In genomic region chr2:75224443-75224842, GRCm38 (mm10) we compare ENCODE assay signal across 8 mouse cellular contexts.
DNase-seq lines count a peak whose midpoint lies in the region; ATAC-seq lines count a peak whose summit lies in the region.

No protein-coding gene starts in this region.

- no peak overlapping the region for H3K4me2 ChIP-seq in forebrain, embryonic 16.5 days (ENCODE audit: low read length)
- H3K4me2 ChIP-seq in embryonic facial prominence, embryonic 14.5 days (ENCODE audit: low read depth, low read length): peak overlapping the region; percentile 16; the same call in 1 of the 2 replicates
- no peak overlapping the region for H3K4me2 ChIP-seq in limb, embryonic 15.5 days

- H3K27ac ChIP-seq in forebrain, embryonic 16.5 days (ENCODE audit: low read length): no peak overlapping the region
- H3K27ac ChIP-seq in forebrain, embryonic 10.5 days: no peak overlapping the region
- H3K27ac ChIP-seq in embryonic facial prominence, embryonic 14.5 days (replicated peaks; ENCODE audit: low read depth, low read length): peak overlapping the region; percentile 45; the same call in 1 of the 2 replicates
- 0 out of 2 replicates have a peak overlapping the region, but pooled peaks have one; percentile 22 for H3K27ac ChIP-seq in limb, embryonic 15.5 days

- DNase-seq in forebrain, embryonic 10.5 days (ENCODE audit: extremely low spot score, low spot score): no peak
- DNase-seq in Muller cell, postnatal 12 days (ENCODE audit: inconsistent ontology term): peak; percentile 63
- peak; percentile 91 for DNase-seq in embryonic facial prominence, embryonic 14.5 days (ENCODE audit: low spot score)
- peak; percentile 76 for DNase-seq in heart, postnatal 25 days (ENCODE audit: low spot score)
- DNase-seq in thymus, postnatal 4 days: no peak
- no peak for DNase-seq in spleen, postnatal 10 days (ENCODE audit: low spot score in 2 of 2)

- H3K4me3 ChIP-seq in forebrain, embryonic 16.5 days (replicated peaks; ENCODE audit: low read length): no peak overlapping the region
- no peak overlapping the region for H3K4me3 ChIP-seq in forebrain, embryonic 10.5 days
- H3K4me3 ChIP-seq in embryonic facial prominence, embryonic 14.5 days (ENCODE audit: low read depth, low read length): no peak overlapping the region
- H3K4me3 ChIP-seq in limb, embryonic 15.5 days: no peak overlapping the region

- no peak overlapping the region for H3K9ac ChIP-seq in forebrain, embryonic 16.5 days (replicated peaks; ENCODE audit: low read depth, low read length)
- no peak overlapping the region for H3K9ac ChIP-seq in embryonic facial prominence, embryonic 14.5 days (ENCODE audit: low read depth, low read length)
- no peak overlapping the region for H3K9ac ChIP-seq in limb, embryonic 15.5 days

- WGBS in forebrain, embryonic 16.5 days: 38% methylated on average over 5 of the region's 5 CpGs
- 63% methylated on average over 5 of the region's 5 CpGs for WGBS in forebrain, embryonic 10.5 days
- WGBS in embryonic facial prominence, embryonic 14.5 days: 23% methylated on average over 5 of the region's 5 CpGs
- WGBS in limb, embryonic 15.5 days: 36% methylated on average over 5 of the region's 5 CpGs

- no peaks in the 10 kb centered on the region for H3K9me3 ChIP-seq in forebrain, embryonic 16.5 days (ENCODE audit: control insufficient read depth, low read length)
- H3K9me3 ChIP-seq in forebrain, embryonic 10.5 days: no peaks in the 10 kb centered on the region
- H3K9me3 ChIP-seq in embryonic facial prominence, embryonic 14.5 days (ENCODE audit: control insufficient read depth, low read length): no peaks in the 10 kb centered on the region
- no peaks in the 10 kb centered on the region for H3K9me3 ChIP-seq in limb, embryonic 15.5 days

- H3K27me3 ChIP-seq in forebrain, embryonic 16.5 days (replicated peaks; ENCODE audit: control insufficient read depth, insufficient read depth, low read length): no peaks in the 10 kb centered on the region
- no peaks in the 10 kb centered on the region for H3K27me3 ChIP-seq in forebrain, embryonic 10.5 days (ENCODE audit: poor library complexity, severe bottlenecking)
- no peaks in the 10 kb centered on the region for H3K27me3 ChIP-seq in embryonic facial prominence, embryonic 14.5 days (replicated peaks; ENCODE audit: control insufficient read depth, insufficient read depth, low read length)
- H3K27me3 ChIP-seq in limb, embryonic 15.5 days: no peaks in the 10 kb centered on the region

- intact Hi-C loops in heart, postnatal 25 days (cut with DNase I): loop anchor here (5.0 kb wide), 1 partner anchor 67 kb away; no protein-coding TSS in a partner anchor

- H3K4me1 ChIP-seq in forebrain, embryonic 16.5 days (replicated peaks; ENCODE audit: control insufficient read depth, insufficient read depth, low read length): peaks cover 21% of the 10 kb centered on the region
- H3K4me1 ChIP-seq in forebrain, embryonic 10.5 days: peaks cover 14% of the 10 kb centered on the region
- peaks cover 19% of the 10 kb centered on the region for H3K4me1 ChIP-seq in embryonic facial prominence, embryonic 14.5 days (ENCODE audit: control insufficient read depth, insufficient read depth, low read length)
- peaks cover 10% of the 10 kb centered on the region for H3K4me1 ChIP-seq in limb, embryonic 15.5 days

- no peaks in the 10 kb centered on the region for H3K36me3 ChIP-seq in forebrain, embryonic 16.5 days (ENCODE audit: control insufficient read depth, insufficient read depth)
- no peaks in the 10 kb centered on the region for H3K36me3 ChIP-seq in forebrain, embryonic 10.5 days (replicated peaks)
- no peaks in the 10 kb centered on the region for H3K36me3 ChIP-seq in embryonic facial prominence, embryonic 14.5 days (ENCODE audit: control insufficient read depth, insufficient read depth, low read length)
- H3K36me3 ChIP-seq in limb, embryonic 15.5 days: no peaks in the 10 kb centered on the region

- ATAC-seq in forebrain, embryonic 16.5 days: peak; percentile 68; the same call in 1 of the 2 replicates
- ATAC-seq in embryonic facial prominence, embryonic 14.5 days (ENCODE audit: low read depth): peak; percentile 91
- peak; percentile 61; the same call in 1 of the 2 replicates for ATAC-seq in limb, embryonic 15.5 days (ENCODE audit: insufficient number of reproducible peaks, low FRiP score, low TSS enrichment, low read depth)

Comparison
In these comparisons a context has a peak if more than half of its experiments do, and no peak if none do; other contexts are left out.
1. H3K27ac ChIP-seq: peak in embryonic facial prominence, embryonic 14.5 days (single experiment) and limb, embryonic 15.5 days (single experiment); none in forebrain, embryonic 16.5 days (single experiment) and forebrain, embryonic 10.5 days (single experiment).
2. DNase-seq: peak in Muller cell, postnatal 12 days (single experiment), embryonic facial prominence, embryonic 14.5 days (single experiment) and heart, postnatal 25 days (single experiment); none in forebrain, embryonic 10.5 days (single experiment), thymus, postnatal 4 days (single experiment) and spleen, postnatal 10 days (0 of 2).
3. Peak in every context shown above with its lines, with median percentiles within 50 percentile points of each other: ATAC-seq.